Mouse (Mus musculus): ENCODE measurements at regions not wholly inside any gene's neighbourhood (a gene's known extent, or its start where the extent isn't known, plus 50 kb on each side); places are given as distances from the start of the nearest gene placed in this dataset.

DNA sequence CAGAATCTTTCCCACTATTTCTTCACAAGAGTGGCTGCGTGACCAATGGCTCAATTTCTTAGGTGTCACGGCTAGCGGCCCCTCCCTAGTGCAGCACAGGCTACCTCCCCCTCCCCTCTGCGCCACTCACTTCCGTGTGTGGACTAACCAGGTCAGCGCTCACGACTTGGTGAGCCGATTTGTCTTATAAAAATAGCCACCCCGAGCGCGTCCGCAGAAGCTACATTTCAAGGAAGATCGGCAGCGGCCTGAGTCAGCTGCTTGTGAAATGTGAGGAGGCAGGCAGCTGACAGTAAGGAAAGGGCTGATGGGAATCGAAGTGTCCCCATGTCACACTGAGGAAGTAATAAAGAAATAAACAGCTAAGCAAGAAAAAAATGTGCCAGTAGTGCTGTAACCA lies 82.3 kb upstream of the Pced1b start:
- Histone ChIP-seq H3K4me1 (replicated peaks) (peaks cover 3% of the 10 kb centered on the region; the same call in 1 of the 2 replicates), H3K27me3 (no peaks in the 10 kb centered on the region), H3K4me3 (no peak overlapping the region), H3K36me3 (no peaks in the 10 kb centered on the region), H3K27ac (no peak overlapping the region), H3K9ac (no peak overlapping the region), H3K9me3 (replicated peaks) (no peaks in the 10 kb centered on the region), H3K4me2 (no peak overlapping the region)
- WGBS = 56% methylated on average over 15 of the region's 15 CpGs
- ATAC-seq (replicated peaks; ENCODE audit: insufficient number of reproducible peaks, insufficient read depth, low FRiP score, low read depth) = no peak

- Histone ChIP-seq H3K4me2 (no peak overlapping the region), H3K36me3 (no peaks in the 10 kb centered on the region), H3K4me1 (replicated peaks) (0 out of 2 replicates have a peak, but pooled peaks cover 2% of the 10 kb centered on the region), H3K27ac (no peak overlapping the region), H3K4me3 (no peak overlapping the region), H3K27me3 (no peaks in the 10 kb centered on the region), H3K9me3 (replicated peaks) (no peaks in the 10 kb centered on the region), H3K9ac (no peak overlapping the region)
- WGBS = 85% methylated on average over 6 of the region's 6 CpGs
- no peak for ATAC-seq (replicated peaks; ENCODE audit: insufficient number of reproducible peaks, insufficient read depth, low FRiP score, low read depth)
Measured at GRCm38 (mm10) chr15:97163971-97164370, 82.9 kb upstream of the Pced1b start.

DNA sequence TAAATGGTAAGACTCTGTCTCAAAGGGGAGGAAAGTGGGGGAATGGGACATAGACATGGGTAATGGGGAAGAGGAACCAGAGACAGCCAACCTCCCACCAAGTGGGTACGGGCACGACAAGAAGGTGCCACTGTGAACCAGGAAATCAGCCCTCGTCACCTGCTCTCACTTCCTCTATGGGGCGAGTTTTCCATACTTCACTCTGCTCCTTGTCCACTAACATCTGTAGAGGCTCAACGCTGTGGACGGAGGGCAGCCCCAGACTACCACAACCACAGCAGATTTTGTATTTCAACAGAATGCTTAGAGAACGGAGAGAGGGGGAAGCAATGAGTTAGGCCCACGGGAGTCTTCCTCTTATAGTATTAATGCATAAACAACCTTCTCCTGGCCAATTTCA lies 83.8 kb upstream of the Pced1b start:
- Histone ChIP-seq H3K36me3 (no peaks in the 10 kb centered on the region), H3K9me3 (replicated peaks) (no peaks in the 10 kb centered on the region), H3K27ac (no peak overlapping the region), H3K4me1 (replicated peaks) (0 out of 2 replicates have a peak, but pooled peaks cover 2% of the 10 kb centered on the region), H3K4me3 (no peak overlapping the region), H3K27me3 (no peaks in the 10 kb centered on the region), H3K4me2 (no peak overlapping the region), H3K9ac (no peak overlapping the region)
- no peak for ATAC-seq (replicated peaks; ENCODE audit: insufficient number of reproducible peaks, insufficient read depth, low FRiP score, low read depth)
- 82% methylated on average over 8 of the region's 8 CpGs for WGBS

DNA sequence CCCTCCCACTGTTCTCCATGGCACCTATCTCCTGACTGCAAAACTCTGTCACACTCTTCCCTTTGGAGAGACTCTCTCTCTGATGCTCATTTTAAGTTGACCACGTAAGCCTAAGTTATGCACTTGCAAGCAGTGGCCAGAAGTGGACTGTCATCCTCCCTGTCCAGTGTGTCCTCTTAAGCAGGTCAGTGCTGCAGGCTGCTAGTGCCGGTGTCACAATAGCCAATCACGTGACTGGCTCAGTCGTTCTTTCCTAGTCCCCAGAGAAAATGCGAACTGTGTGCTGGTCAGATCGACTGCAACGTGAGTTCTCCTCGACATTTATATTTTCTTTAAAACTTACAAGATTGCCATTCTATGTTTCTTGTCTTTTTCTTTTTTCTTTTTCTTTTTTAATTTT lies 84.6 kb upstream of the Pced1b start:
- H3K27me3 ChIP-seq = no peaks in the 10 kb centered on the region
- H3K36me3 ChIP-seq = no peaks in the 10 kb centered on the region
- H3K4me1 ChIP-seq (replicated peaks) = 0 out of 2 replicates have a peak, but pooled peaks cover 2% of the 10 kb centered on the region
- WGBS = 86% methylated on average over 8 of the region's 8 CpGs
- H3K27ac ChIP-seq = no peak overlapping the region
- ATAC-seq (replicated peaks; ENCODE audit: insufficient number of reproducible peaks, insufficient read depth, low FRiP score, low read depth) = no peak
- no peak overlapping the region for H3K4me3 ChIP-seq
- H3K9ac ChIP-seq = no peak overlapping the region
- H3K9me3 ChIP-seq (replicated peaks) = no peaks in the 10 kb centered on the region
- H3K4me2 ChIP-seq = no peak overlapping the region

- Histone ChIP-seq H3K27ac (no peak overlapping the region), H3K4me1 (replicated peaks) (0 out of 2 replicates have a peak, but pooled peaks cover 2% of the 10 kb centered on the region), H3K27me3 (no peaks in the 10 kb centered on the region), H3K36me3 (no peaks in the 10 kb centered on the region), H3K4me3 (no peak overlapping the region), H3K9ac (no peak overlapping the region), H3K9me3 (replicated peaks) (no peaks in the 10 kb centered on the region), H3K4me2 (no peak overlapping the region)
- WGBS = 85% methylated on average over 5 of the region's 5 CpGs
- ATAC-seq (replicated peaks; ENCODE audit: insufficient number of reproducible peaks, insufficient read depth, low FRiP score, low read depth) = no peak
Measured at GRCm38 (mm10) chr15:97161530-97161929, 85.4 kb upstream of the Pced1b start.

DNA sequence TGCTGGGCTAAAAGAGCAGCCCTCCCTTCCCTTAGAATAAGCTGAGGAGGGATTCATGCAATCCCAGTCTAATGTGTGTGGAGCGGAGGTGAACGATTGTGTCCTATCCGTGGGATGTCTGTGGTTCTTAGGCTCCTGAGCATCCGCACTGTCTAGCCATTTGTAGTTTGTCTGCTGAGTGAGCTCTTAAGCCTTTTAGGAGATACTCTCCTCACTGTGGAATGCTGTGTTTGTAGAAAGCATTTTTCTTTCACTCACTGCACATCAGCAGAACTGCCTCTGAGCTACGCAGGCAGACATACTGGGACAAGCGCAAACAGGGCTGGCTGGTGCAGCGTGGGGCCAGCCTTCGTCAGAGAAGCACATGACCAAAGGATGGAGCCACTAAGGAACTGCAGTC lies 94.6 kb upstream of the Pced1b start:
- Histone ChIP-seq H3K9ac (no peak overlapping the region), H3K36me3 (no peaks in the 10 kb centered on the region)
- ATAC-seq (replicated peaks; ENCODE audit: insufficient number of reproducible peaks, insufficient read depth, low FRiP score, low read depth) = no peak

GRCm38 (mm10) chr15:97151793-97152192 lies 95.1 kb upstream of the Pced1b start:
- Histone ChIP-seq H3K36me3 (no peaks in the 10 kb centered on the region), H3K4me1 (replicated peaks) (no peaks in the 10 kb centered on the region), H3K4me2 (no peak overlapping the region), H3K27ac (no peak overlapping the region), H3K27me3 (no peaks in the 10 kb centered on the region), H3K9me3 (replicated peaks) (no peaks in the 10 kb centered on the region), H3K4me3 (no peak overlapping the region), H3K9ac (no peak overlapping the region)
- 82% methylated on average over 12 of the region's 12 CpGs for WGBS
- no peak for ATAC-seq (replicated peaks; ENCODE audit: insufficient number of reproducible peaks, insufficient read depth, low FRiP score, low read depth)

More for the DNA sequence above, 94.6 kb upstream of the Pced1b start:
- no peak overlapping the region for H3K4me2 ChIP-seq
- no peaks in the 10 kb centered on the region for H3K9me3 ChIP-seq (replicated peaks)
- H3K27ac ChIP-seq = no peak overlapping the region
- no peaks in the 10 kb centered on the region for H3K4me1 ChIP-seq (replicated peaks)
- 58% methylated on average over 8 of the region's 8 CpGs for WGBS
- no peaks in the 10 kb centered on the region for H3K27me3 ChIP-seq
- no peak overlapping the region for H3K4me3 ChIP-seq

DNA sequence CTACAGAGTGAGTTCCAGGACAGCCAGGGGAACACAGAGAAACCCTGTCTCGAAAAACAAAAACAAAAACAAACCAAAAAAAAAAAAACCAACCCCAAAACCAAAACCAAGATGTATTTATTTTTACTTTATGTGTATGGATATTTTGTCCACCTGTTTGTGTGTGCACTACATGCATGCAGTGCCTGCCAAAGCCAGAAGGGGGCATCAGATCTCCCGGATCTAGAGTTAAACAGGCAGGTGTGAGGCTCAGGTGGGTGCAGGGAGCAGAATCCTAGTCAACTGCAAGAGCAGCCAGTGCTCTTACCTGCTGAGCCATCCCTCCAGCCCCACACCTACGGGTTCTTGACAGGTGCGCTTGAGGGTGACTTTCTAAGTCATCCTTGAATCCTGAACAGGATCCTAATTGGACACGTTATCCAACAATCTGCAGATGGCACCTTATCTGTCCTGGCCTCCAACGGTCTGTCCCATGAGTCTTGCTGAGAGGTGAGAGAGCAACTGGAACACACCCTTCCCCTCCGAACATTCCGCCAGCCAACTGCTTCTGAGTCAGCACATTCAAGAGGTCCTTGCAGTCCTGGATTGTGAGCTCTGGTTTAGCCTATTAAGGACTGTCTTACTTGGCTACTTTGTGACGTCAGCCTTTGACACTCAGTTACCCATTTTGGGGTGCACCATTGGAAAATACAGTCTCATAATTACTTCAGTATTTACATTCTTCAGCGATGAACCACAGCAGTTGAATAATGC lies 95.4 kb upstream of the Slc38a4 start:
- 75% methylated on average over 10 of the region's 10 CpGs for WGBS
- ATAC-seq (replicated peaks; ENCODE audit: insufficient number of reproducible peaks, insufficient read depth, low FRiP score, low read depth) = no peak
- Histone ChIP-seq H3K4me3 (no peak overlapping the region), H3K9ac (no peak overlapping the region), H3K4me2 (no peak overlapping the region), H3K36me3 (no peaks in the 10 kb centered on the region), H3K27me3 (no peaks in the 10 kb centered on the region), H3K4me1 (replicated peaks) (no peaks in the 10 kb centered on the region), H3K27ac (no peak overlapping the region), H3K9me3 (replicated peaks) (no peaks in the 10 kb centered on the region)

DNA sequence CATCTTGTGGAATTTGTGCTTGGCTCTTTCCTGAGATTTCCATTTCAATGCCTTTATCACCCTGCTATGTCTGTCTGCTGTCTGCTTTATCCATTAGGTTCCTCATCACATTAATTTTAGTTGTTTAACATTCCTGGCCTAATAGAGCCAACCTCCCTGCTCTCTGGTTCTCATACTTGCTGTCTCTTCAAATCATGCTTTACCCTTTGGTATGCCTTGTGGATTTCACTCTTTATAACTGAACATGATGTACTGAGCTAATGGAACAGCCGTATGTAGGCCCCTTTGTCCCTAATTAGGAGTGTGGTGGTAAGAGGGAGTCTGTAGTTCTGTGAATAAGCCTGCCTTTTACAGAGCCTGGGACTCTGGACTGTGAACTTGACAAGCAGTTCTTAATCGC lies 86.2 kb upstream of the Slc38a4 start:
- Histone ChIP-seq H3K9ac (no peak overlapping the region), H3K4me1 (replicated peaks) (no peaks in the 10 kb centered on the region), H3K4me2 (no peak overlapping the region), H3K36me3 (no peaks in the 10 kb centered on the region), H3K27ac (no peak overlapping the region), H3K27me3 (no peaks in the 10 kb centered on the region), H3K9me3 (replicated peaks) (no peaks in the 10 kb centered on the region; the same call in 1 of the 2 replicates), H3K4me3 (no peak overlapping the region)
- no peak for ATAC-seq (replicated peaks; ENCODE audit: insufficient number of reproducible peaks, insufficient read depth, low FRiP score, low read depth)
- WGBS = 68% methylated on average over 2 of the region's 2 CpGs

DNA sequence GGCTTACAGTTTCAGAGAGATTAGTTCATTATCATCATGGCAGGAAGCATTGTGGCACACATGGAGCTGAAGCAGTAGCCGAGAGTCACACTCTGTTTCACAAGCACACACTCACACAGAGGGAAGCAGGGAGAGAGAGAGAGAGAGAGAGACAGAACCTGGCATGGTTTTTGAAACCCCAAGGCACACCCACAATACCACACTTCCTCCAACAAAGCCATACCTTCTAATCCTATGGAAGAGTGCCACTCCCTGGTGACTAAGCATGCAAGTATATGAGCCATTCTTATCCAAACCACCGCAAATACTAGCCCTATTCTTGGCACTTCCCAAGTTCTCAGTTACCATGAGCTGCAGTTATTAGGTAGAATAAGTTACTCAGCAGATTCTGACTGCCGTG lies 82.5 kb upstream of the Slc38a4 start:
- H3K27ac ChIP-seq = no peak overlapping the region
- H3K9me3 ChIP-seq (replicated peaks) = no peaks in the 10 kb centered on the region; the same call in 1 of the 2 replicates
- no peak overlapping the region for H3K4me3 ChIP-seq
- H3K36me3 ChIP-seq = no peaks in the 10 kb centered on the region
- no peak overlapping the region for H3K9ac ChIP-seq
- peaks cover 3% of the 10 kb centered on the region; the same call in 1 of the 2 replicates for H3K4me1 ChIP-seq (replicated peaks)
- no peaks in the 10 kb centered on the region for H3K27me3 ChIP-seq
- 75% methylated on average over 3 of the region's 3 CpGs for WGBS
- no peak for ATAC-seq (replicated peaks; ENCODE audit: insufficient number of reproducible peaks, insufficient read depth, low FRiP score, low read depth)
- no peak overlapping the region for H3K4me2 ChIP-seq

GRCm38 (mm10) chr15:97135291-97135690 lies 79.5 kb upstream of the Slc38a4 start:
- H3K4me2 ChIP-seq = no peak overlapping the region; the same call in 1 of the 2 replicates
- no peak for ATAC-seq (replicated peaks; ENCODE audit: insufficient number of reproducible peaks, insufficient read depth, low FRiP score, low read depth)

GRCm38 (mm10) chr15:97127771-97128170 lies 72.0 kb upstream of the Slc38a4 start:
- no peak for ATAC-seq (replicated peaks; ENCODE audit: insufficient number of reproducible peaks, insufficient read depth, low FRiP score, low read depth)
- peaks cover 5% of the 10 kb centered on the region; the same call in 1 of the 2 replicates for H3K4me1 ChIP-seq (replicated peaks)
- H3K27ac ChIP-seq = no peak overlapping the region
- H3K27me3 ChIP-seq = no peaks in the 10 kb centered on the region
- no peaks in the 10 kb centered on the region for H3K36me3 ChIP-seq
- H3K4me3 ChIP-seq = no peak overlapping the region
- H3K4me2 ChIP-seq = no peak overlapping the region
- no peak overlapping the region for H3K9ac ChIP-seq
- 80% methylated on average over 8 of the region's 8 CpGs for WGBS
- H3K9me3 ChIP-seq (replicated peaks) = no peaks in the 10 kb centered on the region

More at GRCm38 (mm10) chr15:97135291-97135690, 79.5 kb upstream of the Slc38a4 start:
- 7% methylated on average over 11 of the region's 11 CpGs for WGBS
- peaks cover 3% of the 10 kb centered on the region; the same call in 1 of the 2 replicates for H3K4me1 ChIP-seq (replicated peaks)
- H3K4me3 ChIP-seq = no peak overlapping the region
- H3K9me3 ChIP-seq (replicated peaks) = no peaks in the 10 kb centered on the region; the same call in 1 of the 2 replicates
- H3K36me3 ChIP-seq = no peaks in the 10 kb centered on the region
- H3K9ac ChIP-seq = no peak overlapping the region
- H3K27me3 ChIP-seq = no peaks in the 10 kb centered on the region
- no peak overlapping the region for H3K27ac ChIP-seq
